Mouse (Mus musculus): Measurements from ENCODE around the gene Ssr4.

- no peak for TF ChIP-seq CTCF (IDR thresholded peaks at IDR 0.05 in 2 of 3, conservative IDR thresholded peaks at IDR 0.05 in 1 of 3; ENCODE audit: control insufficient read depth in 1 of 3, insufficient read depth in 1 of 3, low read depth in 2 of 3, low read length in 3 of 3, poor library complexity in 1 of 3, severe bottlenecking in 1 of 3)
- TF ChIP-seq TAL1 (IDR thresholded peaks at IDR 0.05; ENCODE audit: low read length), result no peak
- no peak for TF ChIP-seq CHD2 (IDR thresholded peaks at IDR 0.05; ENCODE audit: low read length)
- TF ChIP-seq GABPA (IDR thresholded peaks at IDR 0.05; ENCODE audit: low read depth, low read length), result no peak
- TF ChIP-seq E2F4 (IDR thresholded peaks at IDR 0.05; ENCODE audit: borderline replicate concordance, low read depth, low read length), result no peak
- TF ChIP-seq POLR2A (IDR thresholded peaks at IDR 0.05; ENCODE audit: control insufficient read depth in 1 of 2, insufficient read depth in 1 of 2, low read depth in 1 of 2, low read length in 2 of 2, poor library complexity in 1 of 2), result no peak
- TF ChIP-seq TBP (IDR thresholded peaks at IDR 0.05; ENCODE audit: low read depth, low read length), result no peak
- TF ChIP-seq RCOR1 (IDR thresholded peaks at IDR 0.05; ENCODE audit: low read depth, low read length), result no peak
- TF ChIP-seq SIN3A (IDR thresholded peaks at IDR 0.05; ENCODE audit: low read length), result no peak
Measured at GRCm38 (mm10) chrX:73836691-73837090, 49.9 kb downstream of the Ssr4 start.
